Mouse (Mus musculus) liver (tissue): Measurements from ENCODE around the gene Cript.
"Not testable (repeated sequence)": the region's sequence is repeated elsewhere in the genome, so short reads cannot be mapped to it uniquely, and the experiment has no call there.

Experiments used
- DNase-seq: peaks from one replicate; pipeline ENCODE4 v3.0.0-alpha.2; 2020; ENCODE audit warnings: mixed read lengths

The Cript gene

GRCm38 (mm10) chr17:87050469-87051175, 25.3 kb downstream of the Cript start:
- DNase-seq: no peak

GRCm38 (mm10) chr17:87051652-87052051, 26.3 kb downstream of the Cript start:
- no peak for DNase-seq

- DNase-seq: no peak
These were observed 27.1 kb downstream of the Cript start for GRCm38 (mm10) chr17:87052432-87052831.

DNA sequence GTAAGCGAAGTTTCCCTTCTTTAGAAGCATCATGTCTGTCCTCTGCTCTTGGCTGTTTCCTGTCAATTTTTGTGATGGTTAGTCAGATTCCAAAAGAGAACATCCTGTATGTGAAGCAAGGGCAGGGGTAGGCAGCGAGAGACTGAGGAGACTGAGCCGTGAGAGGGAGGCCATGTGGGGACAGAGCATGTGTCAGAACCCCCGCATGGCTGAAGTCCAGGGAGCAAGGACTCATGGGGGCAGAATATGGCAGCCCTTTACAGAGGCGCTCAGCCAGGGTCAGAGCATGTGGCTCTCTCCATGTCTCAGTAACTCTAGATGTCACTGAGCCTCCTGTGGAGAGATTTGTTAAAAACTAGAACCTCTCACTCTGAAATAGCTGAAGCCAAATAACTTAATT, 28.6 kb downstream of the Cript start:
- DNase-seq: no peak

- DNase-seq: peak; percentile 22
These were observed 29.7 kb downstream of the Cript start for GRCm38 (mm10) chr17:87055051-87055459.

DNA sequence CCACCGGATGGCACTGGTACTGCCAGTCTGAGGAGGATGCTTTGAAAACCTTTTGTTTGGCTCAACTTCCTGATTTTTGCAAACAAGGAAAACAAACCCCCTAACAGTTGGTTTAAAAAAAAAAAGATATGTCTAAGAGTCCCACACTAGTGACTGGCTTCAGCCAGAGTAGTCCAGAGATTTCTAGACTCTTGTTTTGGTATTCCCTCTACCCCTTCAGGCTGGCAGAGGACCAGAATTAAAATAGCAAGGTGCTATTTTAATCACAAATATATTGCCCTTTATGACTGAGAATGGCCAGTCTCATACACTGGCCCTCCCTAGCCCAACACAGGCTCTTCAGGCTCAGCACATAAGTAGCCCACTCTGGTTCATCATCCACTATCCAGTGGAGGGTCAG, 30.3 kb downstream of the Cript start:
- no peak for DNase-seq

- no peak for DNase-seq
These were observed 31.4 kb downstream of the Cript start for GRCm38 (mm10) chr17:87056761-87057160.

DNA sequence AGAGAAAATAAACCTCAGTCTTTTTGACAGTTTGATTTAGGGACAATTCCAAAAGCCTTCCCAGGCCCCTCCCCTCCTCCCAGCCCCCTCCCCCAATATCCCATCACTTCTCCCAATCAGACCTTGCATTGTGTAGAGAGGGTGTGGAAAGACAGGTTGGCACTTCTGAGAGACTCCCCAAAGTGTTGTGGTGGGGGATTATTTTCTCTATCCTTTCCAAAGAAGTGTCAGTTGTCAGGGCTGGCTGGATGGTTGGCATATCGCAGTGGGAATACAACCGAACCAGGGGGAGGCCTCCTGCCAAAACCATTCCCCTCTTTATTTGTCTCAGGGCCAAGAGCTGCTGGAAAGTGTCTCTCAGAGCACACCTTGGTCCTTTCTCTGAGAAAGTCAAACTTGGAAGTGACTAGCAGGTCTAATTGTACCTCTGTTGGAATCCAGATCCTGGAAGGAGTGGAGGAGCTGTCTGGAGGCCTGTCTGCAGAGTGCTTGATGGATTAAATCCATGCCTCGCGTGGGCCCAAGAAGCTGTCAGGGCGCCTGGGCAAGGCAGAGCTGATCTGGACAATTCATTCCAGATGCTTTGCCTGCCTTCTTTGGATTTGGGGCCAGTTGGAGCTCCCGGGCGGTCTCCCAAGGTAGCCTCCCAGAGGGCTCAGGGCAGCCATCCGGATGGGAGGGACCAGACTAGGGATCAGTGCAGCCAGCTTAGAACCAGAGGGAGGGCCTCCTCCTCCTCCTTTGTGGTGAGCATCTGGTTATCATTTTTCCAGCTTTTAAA, 32.3 kb downstream of the Cript start:
- peak; percentile 34 for DNase-seq

DNA sequence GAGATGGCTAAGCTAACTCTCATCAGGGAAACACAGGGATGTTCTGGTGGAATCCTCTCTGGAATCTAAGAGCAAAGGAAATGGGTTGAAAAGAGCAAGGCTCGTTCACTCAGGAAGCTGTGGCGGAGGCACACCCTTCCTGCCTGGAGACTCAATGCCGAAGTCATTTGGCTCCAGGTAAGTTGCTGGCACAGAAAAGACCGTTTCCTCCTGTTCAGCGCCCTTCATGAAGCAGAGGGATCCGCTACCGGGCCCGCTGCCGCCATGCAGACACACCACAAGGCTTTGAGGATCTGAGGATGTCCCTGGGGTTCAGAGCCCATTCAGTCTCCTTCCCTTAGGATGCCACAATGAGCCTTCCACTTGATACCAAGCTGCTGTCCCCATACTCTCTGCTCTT, 37.3 kb downstream of the Cript start:
- DNase-seq: no peak

- DNase-seq: no peak
These were observed 38.1 kb downstream of the Cript start for GRCm38 (mm10) chr17:87063461-87063860.

DNA sequence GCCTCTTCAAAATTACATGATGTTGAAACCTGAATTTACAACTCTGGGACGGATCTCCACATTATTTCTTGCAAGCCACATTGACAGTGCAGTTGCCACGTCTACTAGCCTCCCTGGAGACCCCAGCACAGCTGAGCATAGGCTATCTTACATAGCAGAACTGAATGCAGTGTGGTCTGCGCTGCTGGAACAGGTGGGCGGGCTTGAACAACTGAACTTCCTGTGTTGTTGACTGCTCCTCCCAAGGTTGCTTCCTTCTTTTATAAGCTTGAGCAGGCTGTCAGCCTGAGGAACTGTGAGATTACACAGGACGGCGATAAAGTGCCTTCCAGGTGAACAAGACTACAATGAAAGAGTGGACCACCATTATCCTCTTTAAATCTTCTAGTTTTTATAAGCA, 38.6 kb downstream of the Cript start:
- peak; percentile 18 for DNase-seq

GRCm38 (mm10) chr17:87068997-87069396, 43.6 kb downstream of the Cript start:
- no peak for DNase-seq

GRCm38 (mm10) chr17:87072183-87072582, 46.8 kb downstream of the Cript start:
- DNase-seq: not testable (repeated sequence)

- no peak for DNase-seq
These were observed 47.6 kb downstream of the Cript start for GRCm38 (mm10) chr17:87072766-87073440.

- DNase-seq: no peak
These were observed 48.1 kb downstream of the Cript start for GRCm38 (mm10) chr17:87073470-87073869.

DNA sequence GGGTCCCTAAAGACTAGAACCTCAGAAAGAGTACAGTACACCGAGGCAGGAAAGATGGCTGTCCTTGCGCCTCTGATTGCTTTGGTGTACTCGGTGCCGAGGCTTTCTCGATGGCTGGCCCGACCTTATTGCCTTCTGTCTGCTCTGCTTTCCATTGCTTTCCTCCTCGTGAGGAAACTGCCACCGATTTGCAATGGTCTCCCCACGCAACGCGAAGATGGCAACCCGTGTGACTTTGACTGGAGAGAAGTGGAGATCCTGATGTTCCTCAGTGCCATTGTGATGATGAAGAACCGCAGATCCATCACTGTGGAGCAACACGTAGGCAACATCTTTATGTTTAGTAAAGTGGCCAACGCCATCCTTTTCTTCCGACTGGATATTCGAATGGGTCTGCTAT, 52.9 kb downstream of the Cript start:
- DNase-seq: not testable (repeated sequence)

- DNase-seq: no peak
These were observed 55.4 kb downstream of the Cript start for GRCm38 (mm10) chr17:87080724-87081123.

GRCm38 (mm10) chr17:87082547-87082946, 57.2 kb downstream of the Cript start:
- no peak for DNase-seq

DNA sequence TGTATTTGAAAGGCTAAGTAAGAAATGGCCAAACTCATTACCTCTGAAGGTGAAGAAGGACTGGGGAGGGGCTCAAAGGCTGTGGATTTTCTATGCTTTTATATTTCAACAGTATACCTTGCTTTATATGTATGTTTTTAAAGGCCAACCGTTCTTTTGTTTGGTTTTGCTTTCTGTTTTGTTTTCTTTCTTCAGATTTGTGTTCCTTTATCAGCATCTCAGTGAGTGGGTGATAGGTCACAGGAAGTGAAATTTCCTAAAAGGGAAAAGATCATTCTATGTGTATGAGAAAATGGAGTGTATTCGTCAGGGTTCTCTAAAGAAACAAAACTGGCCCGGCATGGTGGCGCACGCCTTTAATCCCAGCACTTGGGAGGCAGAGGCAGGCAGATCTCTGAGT, 58.3 kb downstream of the Cript start:
- no peak for DNase-seq
